Mouse (Mus musculus): ENCODE data around the gene Pltp.

GRCm38 (mm10) chr2:164828437-164828836 is 29.1 kb downstream of the Pltp start, which contains the start of gene Spata25:
- TF ChIP-seq CTCF (IDR thresholded peaks at IDR 0.05 in 2 of 3, conservative IDR thresholded peaks at IDR 0.05 in 1 of 3; ENCODE audit: control insufficient read depth in 1 of 3, insufficient read depth in 1 of 3, low read depth in 2 of 3, low read length in 3 of 3, poor library complexity in 1 of 3, severe bottlenecking in 1 of 3) (no peak), GATA1 (IDR thresholded peaks at IDR 0.05; ENCODE audit: low read depth, low read length) (no peak), POLR2A (IDR thresholded peaks at IDR 0.05; ENCODE audit: control insufficient read depth in 1 of 2, insufficient read depth in 1 of 2, low read depth in 1 of 2, low read length in 2 of 2, poor library complexity in 1 of 2) (no peak), MYC (IDR thresholded peaks at IDR 0.05; ENCODE audit: low read depth, low read length) (no peak), MAX (IDR thresholded peaks at IDR 0.05; ENCODE audit: low read length) (no peak), TAL1 (IDR thresholded peaks at IDR 0.05; ENCODE audit: low read length) (no peak)
